Mouse (Mus musculus) megakaryocyte, embryonic 14.5 days (primary cell): Measurements from ENCODE around the gene 1810010D01Rik.

Experiments used
- FLI1 ChIP-seq: IDR thresholded peaks from 2 replicates; pipeline ENCODE4 v1.6.1; 2012; ENCODE audit warnings: low read length, inconsistent platforms, mixed read lengths
- GATA1 ChIP-seq: IDR thresholded peaks from 3 replicates; pipeline ENCODE4 v1.6.1; 2012; ENCODE audit warnings: mixed read lengths, low read length, inconsistent platforms, borderline replicate concordance

DNA sequence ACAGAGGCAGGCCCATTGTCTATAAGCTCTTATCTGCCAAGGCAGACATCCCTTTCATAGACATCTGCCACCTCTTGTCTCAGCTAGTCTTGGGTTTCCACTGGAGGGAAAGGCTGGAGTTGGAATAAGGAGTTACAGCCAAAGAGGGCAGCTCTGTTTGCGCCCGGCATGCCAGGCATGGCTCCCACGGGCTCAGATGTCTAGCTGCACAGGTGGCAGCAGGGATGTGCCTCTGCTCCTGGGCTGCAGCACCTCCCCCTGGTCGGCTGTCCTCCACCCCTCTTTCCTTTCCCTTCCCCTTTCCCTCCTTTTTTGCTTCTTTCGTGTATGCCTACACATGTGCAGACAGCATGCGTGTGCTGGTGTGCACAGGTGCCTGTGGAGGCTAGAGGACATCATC, 15.1 kb downstream of the 1810010D01Rik start:
- TF ChIP-seq GATA1 (no peak), FLI1 (no peak)
